Mouse (Mus musculus): ENCODE data around the gene Hoxc5. TPM values are rescaled to one million over a fixed set of nuclear protein-coding genes. Genes with fewer than 3 reads are reported as not detected.

The Hoxc5 gene
- total RNA-seq, 1 experiment from 2014 or later: not detected

- no peak for ATAC-seq (replicated peaks; ENCODE audit: low read depth, poor library complexity, severe bottlenecking)
Observed at GRCm38 (mm10) chr15:103030142-103030541, 62.9 kb downstream of the Hoxc5 start.

- no peak for ATAC-seq (replicated peaks; ENCODE audit: low read depth, poor library complexity, severe bottlenecking)
Observed at GRCm38 (mm10) chr15:103032167-103032566, 64.9 kb downstream of the Hoxc5 start.

GRCm38 (mm10) chr15:103032646-103033575 lies 65.7 kb downstream of the Hoxc5 start:
- no peak for ATAC-seq (replicated peaks; ENCODE audit: low read depth, poor library complexity, severe bottlenecking)

- ATAC-seq (replicated peaks; ENCODE audit: low read depth, poor library complexity, severe bottlenecking): 0 out of 2 replicates have a peak, but pooled peaks have one; percentile 45
Observed at GRCm38 (mm10) chr15:103034043-103034806, 67.0 kb downstream of the Hoxc5 start.

- ATAC-seq (replicated peaks; ENCODE audit: low read depth, poor library complexity, severe bottlenecking): 0 out of 2 replicates have a peak, but pooled peaks have one; percentile 25
Observed at GRCm38 (mm10) chr15:103034807-103035547, 67.7 kb downstream of the Hoxc5 start.

GRCm38 (mm10) chr15:103035548-103035881 lies 68.3 kb downstream of the Hoxc5 start:
- no peak for ATAC-seq (replicated peaks; ENCODE audit: low read depth, poor library complexity, severe bottlenecking)

GRCm38 (mm10) chr15:103037579-103037978 lies 70.3 kb downstream of the Hoxc5 start:
- ATAC-seq (replicated peaks; ENCODE audit: low read depth, poor library complexity, severe bottlenecking): no peak

GRCm38 (mm10) chr15:103038701-103039480 lies 71.6 kb downstream of the Hoxc5 start:
- no peak for ATAC-seq (replicated peaks; ENCODE audit: low read depth, poor library complexity, severe bottlenecking)

- ATAC-seq (replicated peaks; ENCODE audit: low read depth, poor library complexity, severe bottlenecking): no peak
Observed at GRCm38 (mm10) chr15:103039609-103040008, 72.4 kb downstream of the Hoxc5 start.

- no peak for ATAC-seq (replicated peaks; ENCODE audit: low read depth, poor library complexity, severe bottlenecking)
Observed at GRCm38 (mm10) chr15:103040601-103041000, 73.4 kb downstream of the Hoxc5 start.

GRCm38 (mm10) chr15:103041613-103042012 lies 74.4 kb downstream of the Hoxc5 start:
- ATAC-seq (replicated peaks; ENCODE audit: low read depth, poor library complexity, severe bottlenecking): no peak

GRCm38 (mm10) chr15:103042209-103042608 lies 75.0 kb downstream of the Hoxc5 start:
- ATAC-seq (replicated peaks; ENCODE audit: low read depth, poor library complexity, severe bottlenecking): no peak

- 0 out of 2 replicates have a peak, but pooled peaks have one; percentile 15 for ATAC-seq (replicated peaks; ENCODE audit: low read depth, poor library complexity, severe bottlenecking)
Observed at GRCm38 (mm10) chr15:103051670-103052069, 84.4 kb downstream of the Hoxc5 start.

- no peak for ATAC-seq (replicated peaks; ENCODE audit: low read depth, poor library complexity, severe bottlenecking)
Observed at GRCm38 (mm10) chr15:103053210-103053609, 86.0 kb downstream of the Hoxc5 start.

- no peak for ATAC-seq (replicated peaks; ENCODE audit: low read depth, poor library complexity, severe bottlenecking)
Observed at GRCm38 (mm10) chr15:103056396-103056795, 89.2 kb downstream of the Hoxc5 start.

- no peak for ATAC-seq (replicated peaks; ENCODE audit: low read depth, poor library complexity, severe bottlenecking)
Observed at GRCm38 (mm10) chr15:103058715-103059114, 91.5 kb downstream of the Hoxc5 start.

GRCm38 (mm10) chr15:103059393-103059992 lies 92.2 kb downstream of the Hoxc5 start:
- no peak for ATAC-seq (replicated peaks; ENCODE audit: low read depth, poor library complexity, severe bottlenecking)

- ATAC-seq (replicated peaks; ENCODE audit: low read depth, poor library complexity, severe bottlenecking): no peak
Observed at GRCm38 (mm10) chr15:103060021-103060340, 92.7 kb downstream of the Hoxc5 start.
